Mouse (Mus musculus) c-Kit-positive CD71-negative TER-119-negative erythroid progenitor cells, embryonic 14.5 days (primary cell): ENCODE measurements around the gene Npepl1.

ENCODE experiments used
- DNase-seq: peaks from one replicate; pipeline ENCODE4 v3.0.0-alpha.2; 2013; ENCODE audit warnings: low read depth

Npepl1 gene

DNA sequence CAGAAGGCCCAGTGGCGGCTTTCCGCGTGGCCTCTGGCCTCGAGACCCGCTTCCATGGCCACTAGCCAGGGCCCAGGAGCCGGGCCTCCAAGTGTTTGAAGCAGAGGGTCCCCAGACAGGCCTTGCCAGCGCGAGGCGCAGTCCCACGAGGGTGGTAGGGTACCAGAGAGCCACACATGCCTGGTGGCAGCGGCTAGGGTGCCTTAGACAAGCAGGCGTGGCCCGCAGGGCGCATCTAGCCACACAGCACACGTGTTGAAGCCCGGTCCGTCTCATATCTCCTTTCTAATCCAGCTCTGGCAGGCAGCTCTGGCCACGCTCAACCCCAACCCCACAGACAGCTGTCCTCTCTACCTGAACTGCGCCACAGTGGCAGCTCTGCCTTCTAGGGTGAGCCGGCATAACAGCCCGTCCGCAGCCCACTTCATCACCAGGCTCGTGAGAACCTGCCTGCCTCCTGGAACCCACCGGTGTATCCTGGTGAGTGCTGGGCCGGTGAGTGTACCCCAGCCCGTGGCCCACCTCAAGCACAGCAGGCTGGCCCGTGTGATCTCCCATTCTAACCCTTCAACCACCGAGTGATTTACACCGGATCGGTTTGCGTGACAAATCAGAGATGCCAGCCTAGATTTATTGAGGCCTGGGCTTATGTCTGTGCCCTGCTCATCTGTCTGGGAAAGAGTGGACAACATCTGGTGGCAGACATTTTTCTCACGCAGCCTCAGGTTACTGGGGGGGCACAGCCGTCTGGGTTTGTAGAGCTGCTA, 817 bp downstream of the Npepl1 start:
- no peak for DNase-seq

DNA sequence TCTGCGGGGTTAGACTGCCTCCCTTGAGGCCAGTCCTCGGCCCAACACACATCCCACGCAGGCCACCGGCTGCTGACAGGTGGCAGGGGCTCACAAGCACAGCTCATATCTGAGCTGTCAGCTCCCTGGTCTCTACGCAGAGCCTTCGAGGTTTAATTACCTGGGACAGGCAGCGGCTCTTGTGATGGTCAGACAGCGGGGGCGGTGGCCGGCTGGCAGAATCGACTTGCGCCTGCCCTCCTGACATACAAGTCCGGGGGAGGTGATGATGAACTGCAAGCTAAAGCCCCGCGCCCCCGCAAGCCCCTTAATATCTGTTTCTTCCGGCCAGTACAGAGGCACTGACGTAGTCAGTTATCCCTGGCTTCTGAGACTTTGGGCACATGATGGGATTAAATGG, 2.8 kb downstream of the Npepl1 start:
- DNase-seq, result no peak

DNA sequence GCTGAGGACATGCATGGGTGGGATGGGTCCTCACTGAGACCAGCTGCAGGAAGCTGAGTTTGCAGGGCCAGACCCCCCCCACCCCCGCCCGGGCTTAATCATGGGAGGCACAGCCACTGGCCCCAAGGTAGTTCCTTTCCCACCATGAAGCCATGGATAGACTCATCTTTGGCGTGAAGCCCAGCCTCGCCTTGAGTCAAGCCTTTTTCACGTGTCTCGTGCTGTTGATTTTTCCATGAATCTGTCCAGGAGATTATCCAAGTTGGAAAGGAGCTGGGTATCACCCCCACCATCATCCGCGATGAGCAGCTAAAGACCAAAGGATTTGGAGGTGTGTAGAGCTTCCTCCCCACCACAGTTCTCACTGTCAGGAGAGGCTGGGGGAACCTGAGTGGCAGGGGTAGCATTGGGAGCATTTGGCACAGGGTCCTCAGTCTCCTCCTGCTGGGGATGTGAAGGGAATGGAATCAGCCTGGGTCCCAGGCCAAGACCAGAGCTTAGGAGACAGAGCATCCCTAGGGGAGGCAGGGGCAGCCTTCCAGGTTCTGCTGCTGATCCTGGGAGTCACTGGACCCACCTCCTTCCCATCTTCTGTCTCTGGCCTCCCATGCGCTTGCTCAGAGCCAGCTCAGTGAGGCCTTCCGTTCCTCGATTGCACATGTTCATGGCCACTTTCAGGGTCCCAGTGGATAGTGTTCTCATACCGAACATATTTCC, 4.2 kb downstream of the Npepl1 start:
- no peak for DNase-seq

DNA sequence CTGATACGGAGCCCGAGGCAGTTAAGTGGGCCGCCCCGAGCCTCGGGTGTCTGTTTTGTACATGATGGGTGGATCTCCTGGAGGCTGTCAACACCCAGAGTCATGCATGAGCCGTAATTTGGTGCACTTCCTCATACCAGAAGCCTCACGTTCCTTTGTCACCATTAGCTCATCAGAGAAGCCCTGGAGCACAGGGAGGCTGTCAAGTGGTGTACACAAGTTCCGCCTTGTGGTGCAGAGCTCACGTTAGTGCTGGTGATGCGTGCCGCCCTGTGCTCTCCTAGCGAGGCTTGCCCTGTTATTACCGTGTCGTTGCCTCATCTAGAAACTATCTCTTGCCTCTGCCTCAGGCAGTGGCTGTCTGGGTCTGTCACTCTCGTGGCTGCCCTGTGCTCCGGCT, 6.8 kb downstream of the Npepl1 start:
- no peak for DNase-seq

DNA sequence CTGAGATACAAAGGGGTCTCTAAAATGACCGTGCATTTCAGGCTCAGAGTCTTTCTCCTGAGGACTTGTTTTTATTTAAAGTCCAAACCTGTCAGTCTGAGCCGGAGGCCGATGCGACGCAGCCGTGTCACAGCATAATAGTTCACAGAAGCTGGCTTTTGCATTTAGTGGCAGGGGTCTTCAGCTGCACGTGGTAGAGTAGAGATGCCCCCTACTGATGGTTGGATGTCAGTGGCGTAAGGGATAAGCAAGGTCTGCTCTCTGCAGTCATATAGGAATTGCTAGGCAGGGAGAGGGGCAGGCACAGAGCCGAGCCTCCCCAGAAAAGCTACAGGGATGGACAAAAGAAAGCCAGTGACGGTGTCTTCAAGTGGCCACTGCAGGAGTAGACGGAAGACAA, 8.0 kb downstream of the Npepl1 start:
- DNase-seq, result no peak

DNA sequence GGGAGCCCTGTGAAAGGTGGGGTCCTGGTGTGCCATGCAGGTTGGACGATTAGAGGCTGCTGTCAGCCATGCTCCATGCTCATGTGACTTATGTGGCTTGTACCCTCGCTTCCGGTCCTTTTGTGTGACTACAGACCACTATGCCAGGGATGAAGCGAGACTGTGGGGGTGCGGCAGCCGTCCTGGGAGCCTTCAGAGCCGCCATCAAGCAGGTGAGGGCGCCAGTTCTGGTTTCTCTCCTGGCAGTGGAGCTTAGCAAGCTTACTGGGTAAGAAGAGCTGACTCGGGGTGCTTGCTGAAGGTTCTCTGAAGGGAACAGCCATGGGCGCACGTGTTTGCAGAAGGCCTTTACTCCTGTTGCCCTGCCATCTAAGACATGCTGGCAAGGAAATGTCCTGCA, 9.1 kb downstream of the Npepl1 start:
- no peak for DNase-seq

DNA sequence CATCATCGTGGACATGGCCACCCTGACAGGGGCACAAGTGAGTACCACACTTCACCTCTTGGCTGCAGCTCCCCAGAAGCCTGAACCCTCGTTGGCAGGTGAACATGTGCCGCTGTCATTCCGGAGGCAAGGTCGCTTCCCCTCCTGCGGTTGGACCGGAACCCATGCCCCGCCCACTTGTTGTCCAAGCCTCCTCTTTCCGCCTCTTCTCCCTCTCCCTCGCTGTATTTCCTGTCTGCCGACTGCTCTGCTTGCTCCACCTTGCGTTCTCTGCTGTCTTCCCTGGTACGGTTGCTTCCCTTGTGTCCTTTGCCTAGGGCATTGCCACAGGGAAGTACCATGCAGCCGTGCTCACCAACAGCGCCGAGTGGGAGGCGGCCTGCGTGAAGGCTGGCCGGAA, 10.5 kb downstream of the Npepl1 start:
- no peak for DNase-seq

DNA sequence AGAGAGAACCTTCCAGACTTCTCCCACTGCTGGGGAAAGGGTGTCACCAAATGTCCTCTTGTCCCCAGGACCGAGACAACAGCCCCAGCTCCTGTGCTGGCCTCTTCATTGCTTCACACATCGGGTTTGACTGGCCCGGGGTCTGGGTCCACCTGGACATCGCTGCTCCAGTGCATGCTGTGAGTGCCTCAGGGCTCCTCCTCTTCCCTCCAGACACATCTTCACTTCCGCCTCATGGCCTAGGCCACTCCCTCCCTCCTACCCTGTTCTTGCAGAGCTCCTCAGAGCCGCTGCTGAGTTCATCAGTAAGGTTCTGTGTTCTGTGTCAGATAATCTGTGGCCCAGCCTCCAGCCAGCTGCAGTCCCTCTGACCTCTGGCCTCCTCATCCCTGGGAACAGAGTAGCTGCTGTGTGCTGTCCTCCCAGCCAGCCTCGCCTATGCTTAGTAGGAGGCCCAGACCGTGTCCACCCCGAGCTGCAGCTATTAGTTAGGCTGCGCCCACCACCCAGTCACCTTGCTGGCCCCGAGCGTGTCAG, 11.3 kb downstream of the Npepl1 start:
- no peak for DNase-seq

DNA sequence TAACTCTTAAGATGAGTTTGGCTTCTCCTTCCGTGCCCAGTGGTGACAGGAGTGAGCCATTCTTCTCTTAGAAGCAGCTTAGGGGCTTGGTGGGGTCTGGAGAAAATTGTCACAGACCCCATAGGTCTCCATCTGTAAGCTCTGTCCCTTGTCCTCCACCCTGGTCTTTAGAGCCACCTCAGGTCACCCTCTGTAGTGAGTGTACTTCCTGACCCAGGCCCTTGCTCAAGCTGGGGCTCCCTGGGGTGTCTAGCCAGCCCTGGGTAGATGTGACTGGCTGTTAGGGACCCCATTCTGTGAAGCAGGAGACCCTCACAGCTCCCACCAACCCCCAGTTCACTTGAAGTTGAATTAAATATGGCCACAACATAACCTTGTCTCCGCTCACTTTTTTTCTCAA, 12.2 kb downstream of the Npepl1 start:
- DNase-seq, result no peak

DNA sequence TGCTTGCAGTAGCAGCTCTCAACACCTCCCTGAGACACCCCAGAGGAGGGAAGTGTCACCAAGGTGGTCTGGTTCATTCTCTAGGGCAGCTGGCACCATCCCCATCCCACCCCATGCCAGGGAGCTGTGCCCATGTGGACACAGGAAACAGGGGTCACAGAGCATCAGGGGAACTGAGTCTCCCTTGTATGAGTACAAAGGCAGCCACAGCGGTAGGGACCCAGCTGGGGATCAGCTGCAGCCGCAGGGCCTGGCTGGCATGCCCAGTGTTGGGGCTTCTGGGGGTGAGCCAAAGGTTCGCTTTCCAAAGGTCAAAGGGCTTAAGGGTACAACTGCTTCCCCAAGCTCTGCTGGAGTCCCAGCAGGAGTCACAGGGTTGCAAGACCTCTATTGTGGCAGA, 13.6 kb downstream of the Npepl1 start:
- DNase-seq, result no peak

DNA sequence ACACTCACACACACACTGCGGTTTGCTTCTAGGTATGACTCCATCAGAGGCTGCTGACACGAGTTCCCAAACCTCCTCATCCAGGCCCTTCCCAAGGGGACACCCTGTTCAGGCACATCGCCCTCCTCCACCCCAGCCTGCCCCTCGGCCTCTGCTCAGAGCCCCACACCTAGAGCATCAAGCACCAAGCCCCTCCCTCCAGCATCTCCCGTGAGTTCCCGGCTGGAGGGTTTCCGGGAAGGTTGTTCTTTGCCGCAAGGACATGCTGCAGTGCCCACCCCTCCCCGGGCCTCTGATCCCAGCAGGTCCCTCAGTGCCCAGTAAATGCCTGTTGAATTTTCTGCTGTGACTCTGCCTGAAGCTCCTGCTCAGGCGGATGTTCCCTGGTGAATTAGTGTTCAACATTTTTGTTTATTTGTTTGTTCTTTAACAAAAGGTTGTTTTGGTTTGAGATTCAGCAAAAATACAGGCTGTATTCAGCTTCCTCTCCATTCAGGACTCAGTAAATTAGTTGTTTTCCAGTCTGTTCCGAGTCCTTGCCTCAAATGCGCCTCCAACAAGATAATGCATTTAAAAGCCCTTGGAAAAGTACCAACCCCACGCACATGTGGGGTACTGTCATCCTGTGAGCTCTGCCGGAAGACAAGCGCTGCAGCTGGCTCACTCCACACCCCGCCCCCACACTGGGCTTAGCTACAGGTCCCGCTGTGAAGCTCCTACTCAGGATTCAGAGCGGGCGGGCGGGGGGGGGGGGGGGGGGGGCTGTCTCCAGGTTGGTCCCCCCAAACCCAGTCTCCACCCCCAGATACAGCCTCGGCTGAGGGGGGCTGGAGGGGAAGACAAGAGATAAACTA, 16.6 kb downstream of the Npepl1 start:
- no peak for DNase-seq

DNA sequence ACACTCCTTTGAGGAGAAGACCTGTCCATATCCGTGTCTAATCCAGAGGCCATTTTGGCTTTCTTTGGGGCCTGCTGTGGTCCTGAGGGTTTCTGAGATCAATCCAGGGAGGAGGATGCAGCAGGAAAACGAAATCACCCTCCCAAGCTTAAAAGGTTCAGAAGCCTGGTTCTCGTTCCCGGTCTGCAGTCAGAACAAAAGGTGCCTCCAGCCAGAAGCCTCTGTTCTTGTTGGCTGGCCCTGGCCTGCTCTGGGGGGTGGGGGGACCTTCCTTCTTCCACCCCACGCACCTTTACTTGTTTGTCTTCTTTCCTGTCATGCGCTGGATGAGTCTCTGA, 17.2 kb downstream of the Npepl1 start:
- no peak for DNase-seq

DNA sequence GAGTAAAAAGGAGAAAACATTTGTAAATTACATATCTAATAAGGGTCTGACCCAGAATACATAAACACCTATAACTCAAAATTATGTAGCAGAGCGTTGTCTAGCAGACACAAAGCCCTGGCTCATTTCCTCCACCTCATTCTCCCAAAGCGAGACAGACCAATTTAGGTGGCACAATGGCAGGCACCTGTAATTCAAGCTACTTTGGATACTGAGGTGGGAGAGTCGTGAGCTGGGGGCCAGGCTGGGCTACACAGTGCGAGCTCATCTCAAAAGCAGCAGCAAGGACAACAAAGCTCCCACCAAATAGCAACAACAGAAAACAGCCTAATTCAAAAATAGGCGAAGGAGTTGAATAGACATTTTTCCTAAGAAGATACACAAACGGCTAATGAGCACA, 18.8 kb downstream of the Npepl1 start:
- DNase-seq, result no peak

DNA sequence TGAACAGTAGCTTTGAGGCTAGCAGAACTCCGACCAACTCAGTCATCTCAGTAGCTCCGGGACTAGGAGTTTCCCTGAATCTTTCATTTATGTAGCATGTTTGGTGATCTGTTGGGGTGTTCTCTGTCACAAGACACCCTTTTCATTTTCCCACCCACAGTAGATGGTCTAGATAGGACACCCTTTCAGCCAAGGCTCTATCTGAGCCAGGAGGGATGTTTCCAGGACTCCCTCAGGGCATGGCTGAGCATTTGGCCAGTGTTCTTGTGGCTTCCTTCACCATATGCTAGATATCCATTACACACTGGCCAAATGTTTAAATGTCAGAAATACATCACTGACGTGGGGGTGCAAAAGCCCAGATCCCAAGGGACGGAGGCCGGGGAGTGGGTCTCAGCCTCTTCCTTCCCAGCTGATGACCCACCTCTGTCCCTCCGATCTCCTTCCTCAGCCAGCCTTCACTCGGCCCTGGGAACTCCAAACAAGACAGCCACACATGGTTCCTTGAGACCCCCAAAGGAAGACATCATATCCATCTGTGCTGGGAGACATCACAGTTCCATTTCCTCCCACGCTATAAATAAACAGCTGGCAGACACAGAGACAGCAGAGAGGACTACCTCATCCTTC, 20.4 kb downstream of the Npepl1 start:
- DNase-seq, result no peak

DNA sequence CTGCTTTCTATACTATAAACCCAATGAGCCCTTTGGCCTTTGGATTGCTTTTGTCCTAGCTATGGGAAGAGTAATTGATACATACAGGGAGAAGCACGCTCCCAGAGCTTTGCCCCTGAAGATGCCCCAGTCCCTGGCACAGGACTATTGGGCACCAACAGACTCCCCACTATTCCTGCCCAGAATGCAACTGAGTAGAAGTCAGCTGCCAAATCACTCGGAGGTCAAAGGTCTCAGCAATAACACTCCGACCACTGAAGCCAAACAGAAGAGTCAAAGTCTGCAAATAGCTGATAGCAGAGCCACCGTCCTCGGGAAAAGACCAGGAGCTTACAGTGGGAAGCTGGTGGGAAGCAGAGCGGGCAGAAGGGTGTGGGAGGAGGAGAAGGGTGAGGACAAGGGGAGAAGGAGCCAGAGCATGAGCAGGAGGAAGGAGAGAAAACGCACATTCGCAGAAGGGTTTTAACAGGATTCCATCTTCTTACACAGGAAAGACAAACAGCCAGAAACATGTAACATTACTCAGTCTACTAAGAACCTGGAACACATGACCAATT, 22.3 kb downstream of the Npepl1 start:
- DNase-seq, result no peak

DNA sequence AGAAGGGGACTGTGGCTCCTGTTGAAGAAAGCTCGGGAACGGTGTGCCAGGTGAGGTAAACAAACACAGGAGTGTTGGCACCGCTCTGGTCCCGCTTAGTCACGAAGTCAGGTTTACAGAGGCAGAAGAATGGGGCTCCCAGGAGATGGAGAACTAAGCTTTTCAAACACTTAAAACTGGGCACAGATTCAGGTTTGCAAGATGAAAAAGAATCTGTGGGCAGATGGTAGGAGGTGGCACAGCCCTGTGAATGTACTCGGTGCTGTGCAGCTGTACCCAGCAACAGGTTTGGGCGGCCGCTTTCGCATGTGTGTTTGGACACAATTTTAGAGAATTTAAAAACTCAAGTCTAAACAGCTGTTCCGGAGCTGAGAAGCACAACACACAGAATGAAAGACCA, 48.9 kb downstream of the Npepl1 start:
- DNase-seq, result no peak

DNA sequence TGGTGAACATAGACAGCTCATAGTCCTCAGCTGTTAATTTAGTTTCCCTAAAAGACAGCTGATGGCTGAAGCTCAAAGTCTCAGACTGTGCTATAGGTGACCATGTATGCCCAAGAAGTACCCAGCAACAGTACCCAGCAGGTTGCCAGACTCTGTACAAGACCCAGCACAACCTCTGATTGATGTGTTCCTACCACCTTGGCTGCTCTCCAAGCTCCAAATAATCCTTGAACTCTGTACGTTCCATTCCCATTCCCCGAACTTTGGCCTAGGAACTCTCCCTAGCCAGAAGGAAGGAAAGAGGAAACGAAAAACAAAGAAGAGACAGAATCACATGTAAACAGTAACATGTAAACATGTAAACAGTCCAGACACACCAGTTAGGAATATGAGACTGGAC, 50.3 kb downstream of the Npepl1 start:
- no peak for DNase-seq
